Mouse (Mus musculus): ENCODE results near the gene Osbpl5. TPM values are rescaled to one million over a fixed set of nuclear protein-coding genes. Genes with fewer than 3 reads are reported as not detected.
A peak's percentile ranks its signal among the peaks of the same experiment; 100 is the strongest.

Osbpl5 gene
- polyA plus RNA-seq, 1 experiment from 2014 or later = 47.6 TPM

- H3K4me1 ChIP-seq (ENCODE audit: insufficient read depth, low read depth, low read length) = peaks cover 6% of the 10 kb centered on the region; the same call in 1 of the 2 replicates
- H3K27ac ChIP-seq (ENCODE audit: low read length) = no peak overlapping the region
- DNase-seq (ENCODE audit: low spot score) = peak; percentile 91
- peak overlapping the region; percentile 57 for H3K4me2 ChIP-seq (replicated peaks; ENCODE audit: low read depth, low read length)
- H3K4me3 ChIP-seq (ENCODE audit: low read depth, low read length) = peak overlapping the region; percentile 25
- H3K27me3 ChIP-seq (replicated peaks; ENCODE audit: insufficient read depth, low read length) = no peaks in the 10 kb centered on the region; the same call in 1 of the 2 replicates
- H3K9me3 ChIP-seq (ENCODE audit: low read length) = no peaks in the 10 kb centered on the region
- 0% methylated on average over 14 of the region's 15 CpGs for WGBS
- no peak for TF ChIP-seq EP300 (IDR thresholded peaks at IDR 0.05)
- TF ChIP-seq CTCF (IDR thresholded peaks at IDR 0.05) = peak; percentile 18; the same call in 1 of the 2 replicates
- peak; percentile 95 for ATAC-seq
- no peaks in the 10 kb centered on the region for H3K36me3 ChIP-seq (ENCODE audit: insufficient read depth, low read length)
- no peak overlapping the region for H3K9ac ChIP-seq (replicated peaks; ENCODE audit: low read depth)
These were observed 224 bp upstream of the Osbpl5 start for GRCm38 (mm10) chr7:143757027-143757390.

- H3K27me3 ChIP-seq (replicated peaks; ENCODE audit: insufficient read depth, low read length) = no peaks in the 10 kb centered on the region; the same call in 1 of the 2 replicates
- H3K4me1 ChIP-seq (ENCODE audit: insufficient read depth, low read depth, low read length) = peaks cover 6% of the 10 kb centered on the region; the same call in 1 of the 2 replicates
- TF ChIP-seq EP300 (IDR thresholded peaks at IDR 0.05) (no peak), CTCF (IDR thresholded peaks at IDR 0.05) (no peak)
- no peaks in the 10 kb centered on the region for H3K36me3 ChIP-seq (ENCODE audit: insufficient read depth, low read length)
- no peak overlapping the region for H3K9ac ChIP-seq (replicated peaks; ENCODE audit: low read depth)
- H3K27ac ChIP-seq (ENCODE audit: low read length) = no peak overlapping the region
- no peak for DNase-seq (ENCODE audit: low spot score)
- H3K4me3 ChIP-seq (ENCODE audit: low read depth, low read length) = no peak overlapping the region
- no peaks in the 10 kb centered on the region for H3K9me3 ChIP-seq (ENCODE audit: low read length)
- no peak overlapping the region for H3K4me2 ChIP-seq (replicated peaks; ENCODE audit: low read depth, low read length)
- no peak for ATAC-seq
- 73% methylated on average over 9 of the region's 9 CpGs for WGBS
These were observed 1.2 kb downstream of the Osbpl5 start for GRCm38 (mm10) chr7:143755357-143756124.

- H3K4me1 ChIP-seq (ENCODE audit: insufficient read depth, low read depth, low read length) = peaks cover 6% of the 10 kb centered on the region; the same call in 1 of the 2 replicates
- no peaks in the 10 kb centered on the region for H3K36me3 ChIP-seq (ENCODE audit: insufficient read depth, low read length)
- ATAC-seq (0 out of 2 replicates have a peak, but pooled peaks have one; percentile 27), DNase-seq (ENCODE audit: low spot score) (peak; percentile 80)
- 32% methylated on average over 5 of the region's 5 CpGs for WGBS
- H3K9ac ChIP-seq (replicated peaks; ENCODE audit: low read depth) = no peak overlapping the region
- no peaks in the 10 kb centered on the region; the same call in 1 of the 2 replicates for H3K27me3 ChIP-seq (replicated peaks; ENCODE audit: insufficient read depth, low read length)
- no peak overlapping the region for H3K4me3 ChIP-seq (ENCODE audit: low read depth, low read length)
- H3K9me3 ChIP-seq (ENCODE audit: low read length) = no peaks in the 10 kb centered on the region
- no peak overlapping the region for H3K27ac ChIP-seq (ENCODE audit: low read length)
- no peak overlapping the region for H3K4me2 ChIP-seq (replicated peaks; ENCODE audit: low read depth, low read length)
- TF ChIP-seq CTCF (IDR thresholded peaks at IDR 0.05) = peak; percentile 91
- TF ChIP-seq EP300 (IDR thresholded peaks at IDR 0.05) = no peak
These were observed 2.6 kb downstream of the Osbpl5 start for GRCm38 (mm10) chr7:143753990-143754715.

GRCm38 (mm10) chr7:143752606-143753005, 4.2 kb downstream of the Osbpl5 start:
- DNase-seq (ENCODE audit: low spot score) = no peak
- H3K27ac ChIP-seq (ENCODE audit: low read length) = no peak overlapping the region
- TF ChIP-seq EP300 (IDR thresholded peaks at IDR 0.05) = no peak
- no peak for TF ChIP-seq CTCF (IDR thresholded peaks at IDR 0.05)
- no peaks in the 10 kb centered on the region; the same call in 1 of the 2 replicates for H3K27me3 ChIP-seq (replicated peaks; ENCODE audit: insufficient read depth, low read length)
- H3K9me3 ChIP-seq (ENCODE audit: low read length) = no peaks in the 10 kb centered on the region
- no peak for ATAC-seq
- no peaks in the 10 kb centered on the region for H3K36me3 ChIP-seq (ENCODE audit: insufficient read depth, low read length)
- peaks cover 8% of the 10 kb centered on the region; the same call in 1 of the 2 replicates for H3K4me1 ChIP-seq (ENCODE audit: insufficient read depth, low read depth, low read length)
- H3K4me2 ChIP-seq (replicated peaks; ENCODE audit: low read depth, low read length) = no peak overlapping the region
- no peak overlapping the region for H3K9ac ChIP-seq (replicated peaks; ENCODE audit: low read depth)
- 77% methylated on average over 3 of the region's 3 CpGs for WGBS
- H3K4me3 ChIP-seq (ENCODE audit: low read depth, low read length) = no peak overlapping the region

GRCm38 (mm10) chr7:143752056-143752455, 4.7 kb downstream of the Osbpl5 start:
- no peaks in the 10 kb centered on the region; the same call in 1 of the 2 replicates for H3K27me3 ChIP-seq (replicated peaks; ENCODE audit: insufficient read depth, low read length)
- no peaks in the 10 kb centered on the region for H3K9me3 ChIP-seq (ENCODE audit: low read length)
- ATAC-seq (no peak), DNase-seq (ENCODE audit: low spot score) (no peak)
- 62% methylated on average over 4 of the region's 4 CpGs for WGBS
- no peak overlapping the region for H3K27ac ChIP-seq (ENCODE audit: low read length)
- no peak overlapping the region for H3K9ac ChIP-seq (replicated peaks; ENCODE audit: low read depth)
- H3K36me3 ChIP-seq (ENCODE audit: insufficient read depth, low read length) = no peaks in the 10 kb centered on the region
- TF ChIP-seq CTCF (IDR thresholded peaks at IDR 0.05) (no peak), EP300 (IDR thresholded peaks at IDR 0.05) (no peak)
- H3K4me2 ChIP-seq (replicated peaks; ENCODE audit: low read depth, low read length) = no peak overlapping the region
- peaks cover 8% of the 10 kb centered on the region; the same call in 1 of the 2 replicates for H3K4me1 ChIP-seq (ENCODE audit: insufficient read depth, low read depth, low read length)
- H3K4me3 ChIP-seq (ENCODE audit: low read depth, low read length) = no peak overlapping the region

- no peak overlapping the region for H3K4me3 ChIP-seq (ENCODE audit: low read depth, low read length)
- peak; percentile 39 for DNase-seq (ENCODE audit: low spot score)
These were observed 5.4 kb downstream of the Osbpl5 start for GRCm38 (mm10) chr7:143751380-143751779.

More at GRCm38 (mm10) chr7:143751380-143751779, 5.4 kb downstream of the Osbpl5 start:
- Histone ChIP-seq H3K9ac (replicated peaks; ENCODE audit: low read depth) (no peak overlapping the region), H3K27me3 (replicated peaks; ENCODE audit: insufficient read depth, low read length) (no peaks in the 10 kb centered on the region; the same call in 1 of the 2 replicates), H3K4me2 (replicated peaks; ENCODE audit: low read depth, low read length) (no peak overlapping the region), H3K4me1 (ENCODE audit: insufficient read depth, low read depth, low read length) (peaks cover 3% of the 10 kb centered on the region; the same call in 1 of the 2 replicates), H3K27ac (ENCODE audit: low read length) (no peak overlapping the region), H3K36me3 (ENCODE audit: insufficient read depth, low read length) (no peaks in the 10 kb centered on the region), H3K9me3 (ENCODE audit: low read length) (no peaks in the 10 kb centered on the region)
- WGBS = 70% methylated on average over 1 of the region's 1 CpGs
- no peak for ATAC-seq
- TF ChIP-seq CTCF (IDR thresholded peaks at IDR 0.05) (no peak), EP300 (IDR thresholded peaks at IDR 0.05) (no peak)

Data from lung, postnatal 0 days (tissue).